Mouse (Mus musculus) megakaryocyte, embryonic 14.5 days (primary cell): Measurements from ENCODE around the gene Rras. TPM values are rescaled to one million over a fixed set of nuclear protein-coding genes. Genes with fewer than 3 reads are reported as not detected.

Experiments
- H3K27me3 ChIP-seq: replicated peaks from 2 replicates; pipeline ENCODE3; 2012; ENCODE audit warnings: inconsistent platforms
- H3K36me3 ChIP-seq: replicated peaks from 2 replicates; pipeline ENCODE3; 2012; ENCODE audit warnings: low read length, inconsistent platforms, mixed read lengths
- H3K4me1 ChIP-seq: 2 replicates; pipeline ENCODE4 v1.6.1; 2012; ENCODE audit warnings: inconsistent platforms
- H3K4me3 ChIP-seq: replicated peaks from 2 replicates; pipeline ENCODE3; 2012; ENCODE audit warnings: moderate library complexity, mild to moderate bottlenecking, inconsistent platforms
- H3K9me3 ChIP-seq: 2 replicates; pipeline ENCODE4 v1.6.1; 2012; ENCODE audit warnings: inconsistent platforms
- FLI1 ChIP-seq: IDR thresholded peaks from 2 replicates; pipeline ENCODE4 v1.6.1; 2012; ENCODE audit warnings: low read length, inconsistent platforms, mixed read lengths
- GATA1 ChIP-seq: IDR thresholded peaks from 3 replicates; pipeline ENCODE4 v1.6.1; 2012; ENCODE audit warnings: mixed read lengths, low read length, inconsistent platforms, borderline replicate concordance
- polyA plus RNA-seq: library from polyadenylated mRNA; stranded (reverse); fragments of >175 nt; gene quantifications from 2 replicates; pipeline ENCODE4 v1.2.3, GENCODE M21; 2012; ENCODE audit warnings: low replicate concordance; ENCODE audit not compliant: insufficient read depth

The Rras gene
- polyA plus RNA-seq, 1 experiment, result 83.1 TPM

- H3K4me1 ChIP-seq, result peaks cover 59% of the 10 kb centered on the region
- TF ChIP-seq GATA1, result no peak
- TF ChIP-seq FLI1, result no peak
- H3K4me3 ChIP-seq, result peak overlapping the region; percentile 67
- no peaks in the 10 kb centered on the region for H3K9me3 ChIP-seq
- no peaks in the 10 kb centered on the region for H3K27me3 ChIP-seq
- H3K36me3 ChIP-seq, result peaks cover 49% of the 10 kb centered on the region
Observed at GRCm38 (mm10) chr7:44983944-44984832, 33.6 kb upstream of the Rras start.

GRCm38 (mm10) chr7:44984833-44985164 lies 33.0 kb upstream of the Rras start:
- Histone ChIP-seq H3K27me3 (no peaks in the 10 kb centered on the region), H3K4me3 (no peak overlapping the region), H3K4me1 (peaks cover 59% of the 10 kb centered on the region), H3K9me3 (no peaks in the 10 kb centered on the region), H3K36me3 (peaks cover 47% of the 10 kb centered on the region)
- TF ChIP-seq FLI1 (no peak), GATA1 (no peak)

- Histone ChIP-seq H3K27me3 (no peaks in the 10 kb centered on the region), H3K4me3 (peak overlapping the region; percentile 91), H3K9me3 (no peaks in the 10 kb centered on the region), H3K36me3 (peaks cover 47% of the 10 kb centered on the region), H3K4me1 (peaks cover 59% of the 10 kb centered on the region)
- TF ChIP-seq GATA1 (no peak), FLI1 (no peak)
Observed at GRCm38 (mm10) chr7:44985595-44986191, 32.1 kb upstream of the Rras start.

GRCm38 (mm10) chr7:44986192-44986878 lies 31.4 kb upstream of the Rras start, which contains the start of gene Prmt1:
Prmt1 (minus strand) TSS chr7:44986568.
- H3K4me1 ChIP-seq, result peaks cover 59% of the 10 kb centered on the region
- peak within 1 kb of the TSS; percentile 91 for H3K4me3 ChIP-seq
- TF ChIP-seq FLI1, result no peak
- no peak for TF ChIP-seq GATA1
- no peaks in the 10 kb centered on the region for H3K9me3 ChIP-seq
- no peaks in the 10 kb centered on the region for H3K27me3 ChIP-seq
- H3K36me3 ChIP-seq, result peaks cover 47% of the 10 kb centered on the region

- TF ChIP-seq FLI1, result no peak
- no peak for TF ChIP-seq GATA1
- Histone ChIP-seq H3K36me3 (peaks cover 47% of the 10 kb centered on the region), H3K4me3 (peak overlapping the region; percentile 91), H3K9me3 (no peaks in the 10 kb centered on the region), H3K4me1 (peaks cover 53% of the 10 kb centered on the region), H3K27me3 (no peaks in the 10 kb centered on the region)
Observed at GRCm38 (mm10) chr7:44986879-44987718, 30.7 kb upstream of the Rras start.

GRCm38 (mm10) chr7:44996672-44997071 lies 21.1 kb upstream of the Rras start:
- no peak for TF ChIP-seq GATA1
- TF ChIP-seq FLI1, result no peak
- H3K36me3 ChIP-seq, result peaks cover 74% of the 10 kb centered on the region
- H3K4me3 ChIP-seq, result peak overlapping the region; percentile 99
- no peaks in the 10 kb centered on the region for H3K9me3 ChIP-seq
- H3K27me3 ChIP-seq, result no peaks in the 10 kb centered on the region
- H3K4me1 ChIP-seq, result peaks cover 66% of the 10 kb centered on the region

- peak within 1 kb of the TSS; percentile 99 for H3K4me3 ChIP-seq
- no peaks in the 10 kb centered on the region for H3K27me3 ChIP-seq
- H3K9me3 ChIP-seq, result no peaks in the 10 kb centered on the region
- H3K4me1 ChIP-seq, result peaks cover 73% of the 10 kb centered on the region
- TF ChIP-seq FLI1 (no peak), GATA1 (no peak)
- peaks cover 74% of the 10 kb centered on the region for H3K36me3 ChIP-seq
Observed at GRCm38 (mm10) chr7:44997231-44997939, 20.4 kb upstream of the Rras start, which contains the start of gene Irf3. Irf3 (plus strand) TSS chr7:44997648.

- TF ChIP-seq GATA1, result no peak
- TF ChIP-seq FLI1, result no peak
- Histone ChIP-seq H3K9me3 (no peaks in the 10 kb centered on the region), H3K4me1 (peaks cover 73% of the 10 kb centered on the region), H3K27me3 (no peaks in the 10 kb centered on the region), H3K4me3 (peak overlapping the region; percentile 99), H3K36me3 (peaks cover 74% of the 10 kb centered on the region)
Observed at GRCm38 (mm10) chr7:44997940-44998428, 19.8 kb upstream of the Rras start.

- peaks cover 74% of the 10 kb centered on the region for H3K36me3 ChIP-seq
Observed at GRCm38 (mm10) chr7:44998501-44998955, 19.2 kb upstream of the Rras start, which contains the start of gene Bcl2l12. Bcl2l12 (minus strand) TSS chr7:44998712.

More at GRCm38 (mm10) chr7:44998501-44998955, 19.2 kb upstream of the Rras start, which contains the start of gene Bcl2l12:
- TF ChIP-seq GATA1, result no peak
- TF ChIP-seq FLI1, result no peak
- H3K4me1 ChIP-seq, result peaks cover 77% of the 10 kb centered on the region
- peak within 1 kb of the TSS; percentile 99 for H3K4me3 ChIP-seq
- no peaks in the 10 kb centered on the region for H3K9me3 ChIP-seq
- no peaks in the 10 kb centered on the region for H3K27me3 ChIP-seq
